Mouse (Mus musculus): ENCODE results near the gene Esrrg.

Esrrg gene

DNA sequence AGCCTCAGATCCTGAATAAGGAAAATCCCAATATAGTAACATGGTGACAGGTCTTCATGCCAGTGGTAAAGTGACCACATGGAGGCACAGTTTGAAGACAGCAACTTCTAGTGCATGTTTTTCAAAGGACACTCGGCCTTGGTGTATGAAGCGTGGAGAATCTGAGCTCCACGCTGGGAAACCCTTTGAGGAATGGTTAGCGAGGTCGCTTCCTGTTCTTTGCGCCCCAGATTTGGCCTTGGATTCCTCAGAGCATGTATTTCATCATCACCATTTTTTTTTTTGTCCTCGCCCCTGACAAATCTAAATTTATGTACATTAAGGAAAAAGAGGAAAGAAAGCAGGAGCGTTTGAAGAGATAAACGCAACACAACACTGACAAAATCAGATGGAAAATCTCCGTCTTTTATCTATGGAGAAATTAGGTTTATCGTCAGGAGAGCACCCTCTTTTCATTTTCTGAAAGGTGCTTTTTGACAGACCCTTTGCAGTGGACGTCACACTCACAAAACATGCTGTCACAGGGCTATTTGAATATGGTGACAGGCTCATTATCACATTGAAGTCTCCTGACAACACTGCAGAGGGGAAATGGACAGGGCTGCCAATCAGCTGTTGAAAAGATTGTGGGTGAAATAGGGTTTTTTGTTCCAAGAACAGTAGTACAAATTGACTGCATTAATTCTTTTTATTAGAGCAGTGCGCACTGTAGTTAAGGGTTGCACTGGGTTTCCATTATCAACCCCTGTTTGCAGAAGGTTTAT lies 476.7 kb downstream of the Esrrg start:
- H3K27me3 ChIP-seq (ENCODE audit: insufficient read depth, low read length), result no peaks in the 10 kb centered on the region

GRCm38 (mm10) chr1:188093724-188094123 lies 485.1 kb downstream of the Esrrg start:
- no peak for TF ChIP-seq POU5F1 (IDR thresholded peaks at IDR 0.05; ENCODE audit: borderline replicate concordance, low read length)
- no peak for TF ChIP-seq CTCF (conservative IDR thresholded peaks at IDR 0.05; ENCODE audit: low read length)
- no peak for TF ChIP-seq NANOG (IDR thresholded peaks at IDR 0.05; ENCODE audit: borderline replicate concordance, low read length)
- Histone ChIP-seq H3K4me1 (replicated peaks; ENCODE audit: low read depth, low read length) (no peaks in the 10 kb centered on the region), H3K27me3 (ENCODE audit: insufficient read depth, low read length) (no peaks in the 10 kb centered on the region), H3K9me3 (ENCODE audit: low read length) (no peaks in the 10 kb centered on the region), H3K4me3 (replicated peaks; ENCODE audit: low read length) (no peak overlapping the region), H3K36me3 (ENCODE audit: insufficient read depth, low read length) (no peaks in the 10 kb centered on the region)

More for the DNA sequence above, 476.7 kb downstream of the Esrrg start:
- no peaks in the 10 kb centered on the region for H3K4me1 ChIP-seq (replicated peaks; ENCODE audit: low read depth, low read length)
- no peaks in the 10 kb centered on the region for H3K36me3 ChIP-seq (ENCODE audit: insufficient read depth, low read length)
- H3K9me3 ChIP-seq (ENCODE audit: low read length), result no peaks in the 10 kb centered on the region
- H3K4me3 ChIP-seq (replicated peaks; ENCODE audit: low read length), result no peak overlapping the region
- TF ChIP-seq NANOG (IDR thresholded peaks at IDR 0.05; ENCODE audit: borderline replicate concordance, low read length), result no peak
- TF ChIP-seq POU5F1 (IDR thresholded peaks at IDR 0.05; ENCODE audit: borderline replicate concordance, low read length), result no peak
- no peak for TF ChIP-seq CTCF (conservative IDR thresholded peaks at IDR 0.05; ENCODE audit: low read length)

GRCm38 (mm10) chr1:188101832-188102231 lies 493.2 kb downstream of the Esrrg start:
- Histone ChIP-seq H3K9me3 (ENCODE audit: low read length) (no peaks in the 10 kb centered on the region), H3K27me3 (ENCODE audit: insufficient read depth, low read length) (no peaks in the 10 kb centered on the region), H3K4me1 (replicated peaks; ENCODE audit: low read depth, low read length) (no peaks in the 10 kb centered on the region), H3K36me3 (ENCODE audit: insufficient read depth, low read length) (no peaks in the 10 kb centered on the region), H3K4me3 (replicated peaks; ENCODE audit: low read length) (no peak overlapping the region)
- TF ChIP-seq POU5F1 (IDR thresholded peaks at IDR 0.05; ENCODE audit: borderline replicate concordance, low read length) (no peak), NANOG (IDR thresholded peaks at IDR 0.05; ENCODE audit: borderline replicate concordance, low read length) (no peak), CTCF (conservative IDR thresholded peaks at IDR 0.05; ENCODE audit: low read length) (no peak)

DNA sequence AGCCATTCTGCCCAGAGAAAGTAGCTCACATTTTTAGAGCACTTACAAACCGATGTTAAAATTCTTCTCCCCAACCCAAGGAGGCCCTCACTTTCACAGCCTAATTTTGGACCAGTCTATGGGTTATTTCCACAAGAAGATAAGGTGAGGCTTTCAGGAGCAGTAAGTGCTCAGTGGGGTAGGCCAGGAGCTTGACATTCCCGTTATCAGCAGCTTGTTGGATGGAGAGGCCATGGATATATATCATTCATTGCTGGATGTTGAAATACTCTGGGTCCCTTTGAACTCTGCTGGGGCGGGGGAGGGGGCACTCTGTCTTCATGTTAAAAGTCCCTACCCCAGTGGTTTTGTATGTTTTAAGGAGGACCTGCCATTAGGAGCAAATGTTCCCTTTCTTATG lies 494.6 kb downstream of the Esrrg start:
- Histone ChIP-seq H3K4me1 (replicated peaks; ENCODE audit: low read depth, low read length) (no peaks in the 10 kb centered on the region), H3K36me3 (ENCODE audit: insufficient read depth, low read length) (no peaks in the 10 kb centered on the region), H3K4me3 (replicated peaks; ENCODE audit: low read length) (no peak overlapping the region), H3K9me3 (ENCODE audit: low read length) (no peaks in the 10 kb centered on the region), H3K27me3 (ENCODE audit: insufficient read depth, low read length) (no peaks in the 10 kb centered on the region)
- TF ChIP-seq POU5F1 (IDR thresholded peaks at IDR 0.05; ENCODE audit: borderline replicate concordance, low read length) (no peak), NANOG (IDR thresholded peaks at IDR 0.05; ENCODE audit: borderline replicate concordance, low read length) (no peak), CTCF (conservative IDR thresholded peaks at IDR 0.05; ENCODE audit: low read length) (no peak)

DNA sequence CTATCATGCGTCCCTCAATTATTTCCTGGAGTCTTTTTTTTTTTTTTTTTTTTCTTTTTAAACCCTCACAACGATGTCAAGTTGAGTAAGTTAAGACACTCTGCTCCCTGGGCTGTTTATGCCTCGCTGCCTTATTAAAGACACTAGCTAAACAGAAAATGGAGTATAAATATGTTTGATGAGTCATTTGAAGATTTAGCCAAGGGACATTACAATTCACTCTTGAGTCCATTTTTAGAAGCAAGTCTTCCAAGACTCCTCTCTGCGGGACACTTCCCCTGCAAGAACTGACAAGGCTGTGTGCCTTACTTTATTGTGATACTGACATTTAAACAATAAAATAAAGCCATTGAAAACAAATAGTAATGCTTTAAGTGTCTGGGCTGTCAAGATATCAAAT lies 496.9 kb downstream of the Esrrg start:
- Histone ChIP-seq H3K36me3 (ENCODE audit: insufficient read depth, low read length) (no peaks in the 10 kb centered on the region), H3K4me3 (replicated peaks; ENCODE audit: low read length) (no peak overlapping the region), H3K9me3 (ENCODE audit: low read length) (no peaks in the 10 kb centered on the region), H3K27me3 (ENCODE audit: insufficient read depth, low read length) (no peaks in the 10 kb centered on the region), H3K4me1 (replicated peaks; ENCODE audit: low read depth, low read length) (no peaks in the 10 kb centered on the region)
- TF ChIP-seq POU5F1 (IDR thresholded peaks at IDR 0.05; ENCODE audit: borderline replicate concordance, low read length) (no peak), CTCF (conservative IDR thresholded peaks at IDR 0.05; ENCODE audit: low read length) (no peak), NANOG (IDR thresholded peaks at IDR 0.05; ENCODE audit: borderline replicate concordance, low read length) (no peak)

DNA sequence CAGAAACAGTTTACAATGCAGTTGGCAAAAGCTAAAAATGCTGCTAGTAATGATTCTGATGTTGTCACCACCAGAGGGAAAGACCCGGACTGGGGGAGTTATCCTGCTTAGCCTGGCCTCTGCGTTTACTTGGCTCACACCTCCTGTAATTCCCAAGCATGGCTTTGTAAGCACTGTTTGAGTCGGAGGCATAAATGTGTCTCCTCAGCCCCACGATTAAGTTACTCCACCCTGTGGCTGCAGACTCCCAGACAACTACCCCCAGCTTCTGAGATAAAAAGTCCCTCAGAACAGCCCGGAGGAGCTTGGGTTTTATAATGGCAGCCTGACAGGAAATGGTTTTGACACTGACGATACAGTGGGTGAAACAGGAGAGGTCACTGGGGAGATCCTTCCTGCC lies 499.4 kb downstream of the Esrrg start:
- Histone ChIP-seq H3K27me3 (ENCODE audit: insufficient read depth, low read length) (no peaks in the 10 kb centered on the region), H3K4me1 (replicated peaks; ENCODE audit: low read depth, low read length) (no peaks in the 10 kb centered on the region), H3K36me3 (ENCODE audit: insufficient read depth, low read length) (no peaks in the 10 kb centered on the region), H3K9me3 (ENCODE audit: low read length) (no peaks in the 10 kb centered on the region), H3K4me3 (replicated peaks; ENCODE audit: low read length) (no peak overlapping the region)
- TF ChIP-seq CTCF (conservative IDR thresholded peaks at IDR 0.05; ENCODE audit: low read length), result no peak
- no peak for TF ChIP-seq NANOG (IDR thresholded peaks at IDR 0.05; ENCODE audit: borderline replicate concordance, low read length)
- no peak for TF ChIP-seq POU5F1 (IDR thresholded peaks at IDR 0.05; ENCODE audit: borderline replicate concordance, low read length)

- no peaks in the 10 kb centered on the region for H3K36me3 ChIP-seq (ENCODE audit: insufficient read depth, low read length)
- TF ChIP-seq NANOG (IDR thresholded peaks at IDR 0.05; ENCODE audit: borderline replicate concordance, low read length) (no peak), POU5F1 (IDR thresholded peaks at IDR 0.05; ENCODE audit: borderline replicate concordance, low read length) (no peak), CTCF (conservative IDR thresholded peaks at IDR 0.05; ENCODE audit: low read length) (no peak)
- no peaks in the 10 kb centered on the region for H3K27me3 ChIP-seq (ENCODE audit: insufficient read depth, low read length)
- no peaks in the 10 kb centered on the region for H3K9me3 ChIP-seq (ENCODE audit: low read length)
- no peaks in the 10 kb centered on the region for H3K4me1 ChIP-seq (replicated peaks; ENCODE audit: low read depth, low read length)
- H3K4me3 ChIP-seq (replicated peaks; ENCODE audit: low read length), result no peak overlapping the region
These were observed 503.0 kb downstream of the Esrrg start for GRCm38 (mm10) chr1:188111552-188111951.

GRCm38 (mm10) chr1:188113240-188113639 lies 504.6 kb downstream of the Esrrg start:
- no peak for TF ChIP-seq POU5F1 (IDR thresholded peaks at IDR 0.05; ENCODE audit: borderline replicate concordance, low read length)
- TF ChIP-seq CTCF (conservative IDR thresholded peaks at IDR 0.05; ENCODE audit: low read length), result no peak
- no peak for TF ChIP-seq NANOG (IDR thresholded peaks at IDR 0.05; ENCODE audit: borderline replicate concordance, low read length)
- Histone ChIP-seq H3K9me3 (ENCODE audit: low read length) (no peaks in the 10 kb centered on the region), H3K4me1 (replicated peaks; ENCODE audit: low read depth, low read length) (no peaks in the 10 kb centered on the region), H3K27me3 (ENCODE audit: insufficient read depth, low read length) (no peaks in the 10 kb centered on the region), H3K4me3 (replicated peaks; ENCODE audit: low read length) (no peak overlapping the region), H3K36me3 (ENCODE audit: insufficient read depth, low read length) (no peaks in the 10 kb centered on the region)

- Histone ChIP-seq H3K4me3 (replicated peaks; ENCODE audit: low read length) (no peak overlapping the region), H3K27me3 (ENCODE audit: insufficient read depth, low read length) (no peaks in the 10 kb centered on the region), H3K36me3 (ENCODE audit: insufficient read depth, low read length) (no peaks in the 10 kb centered on the region), H3K9me3 (ENCODE audit: low read length) (no peaks in the 10 kb centered on the region), H3K4me1 (replicated peaks; ENCODE audit: low read depth, low read length) (no peaks in the 10 kb centered on the region)
- TF ChIP-seq NANOG (IDR thresholded peaks at IDR 0.05; ENCODE audit: borderline replicate concordance, low read length) (no peak), CTCF (conservative IDR thresholded peaks at IDR 0.05; ENCODE audit: low read length) (no peak), POU5F1 (IDR thresholded peaks at IDR 0.05; ENCODE audit: borderline replicate concordance, low read length) (no peak)
These were observed 509.5 kb downstream of the Esrrg start for GRCm38 (mm10) chr1:188118125-188118524.

Data from E14TG2a.4 (cell line).